Mouse (Mus musculus): ENCODE measurements at regions not wholly inside any gene's neighbourhood (a gene's known extent, or its start where the extent isn't known, plus 50 kb on each side); places are given as distances from the start of the nearest gene placed in this dataset.

- no peak for DNase-seq (ENCODE audit: low read depth, low spot score)
These were observed 397.3 kb upstream of the Zeb2 start for GRCm38 (mm10) chr2:45514290-45515180.

- DNase-seq (ENCODE audit: low read depth, low spot score), result no peak
These were observed 395.7 kb upstream of the Zeb2 start for GRCm38 (mm10) chr2:45512852-45513251.

- no peak for DNase-seq (ENCODE audit: low read depth, low spot score)
These were observed 394.6 kb upstream of the Zeb2 start for GRCm38 (mm10) chr2:45511791-45512190.

GRCm38 (mm10) chr2:45504468-45504867, 387.3 kb upstream of the Zeb2 start:
- DNase-seq (ENCODE audit: low read depth, low spot score), result no peak

- DNase-seq (ENCODE audit: low read depth, low spot score), result no peak
These were observed 376.5 kb upstream of the Zeb2 start for GRCm38 (mm10) chr2:45493656-45494055.

- no peak for DNase-seq (ENCODE audit: low read depth, low spot score)
These were observed 369.3 kb upstream of the Zeb2 start for GRCm38 (mm10) chr2:45486530-45486929.

- DNase-seq (ENCODE audit: low read depth, low spot score), result no peak
These were observed 368.3 kb upstream of the Zeb2 start for GRCm38 (mm10) chr2:45485477-45485876.

GRCm38 (mm10) chr2:45480671-45481070, 363.5 kb upstream of the Zeb2 start:
- no peak for DNase-seq (ENCODE audit: low read depth, low spot score)

GRCm38 (mm10) chr2:45475996-45476395, 358.8 kb upstream of the Zeb2 start:
- DNase-seq (ENCODE audit: low read depth, low spot score), result no peak

GRCm38 (mm10) chr2:45464306-45464705, 347.1 kb upstream of the Zeb2 start:
- DNase-seq (ENCODE audit: low read depth, low spot score), result no peak

GRCm38 (mm10) chr2:45459410-45459809, 342.2 kb upstream of the Zeb2 start:
- no peak for DNase-seq (ENCODE audit: low read depth, low spot score)

GRCm38 (mm10) chr2:45454811-45455210, 337.6 kb upstream of the Zeb2 start:
- no peak for DNase-seq (ENCODE audit: low read depth, low spot score)

GRCm38 (mm10) chr2:45439146-45439545, 322.0 kb upstream of the Zeb2 start:
- no peak for DNase-seq (ENCODE audit: low read depth, low spot score)

- no peak for DNase-seq (ENCODE audit: low read depth, low spot score)
These were observed 321.5 kb upstream of the Zeb2 start for GRCm38 (mm10) chr2:45438739-45439138.

GRCm38 (mm10) chr2:45435261-45435980, 318.2 kb upstream of the Zeb2 start:
- no peak for DNase-seq (ENCODE audit: low read depth, low spot score)

- DNase-seq (ENCODE audit: low read depth, low spot score), result no peak
These were observed 317.6 kb upstream of the Zeb2 start for GRCm38 (mm10) chr2:45434789-45435188.

GRCm38 (mm10) chr2:45434169-45434568, 317.0 kb upstream of the Zeb2 start:
- DNase-seq (ENCODE audit: low read depth, low spot score), result no peak

GRCm38 (mm10) chr2:45431366-45431765, 314.2 kb upstream of the Zeb2 start:
- DNase-seq (ENCODE audit: low read depth, low spot score), result no peak

GRCm38 (mm10) chr2:45421774-45422173, 304.6 kb upstream of the Zeb2 start:
- DNase-seq (ENCODE audit: low read depth, low spot score), result no peak

GRCm38 (mm10) chr2:45408136-45408535, 290.9 kb upstream of the Zeb2 start:
- DNase-seq (ENCODE audit: low read depth, low spot score), result no peak

GRCm38 (mm10) chr2:45389902-45390492, 272.8 kb upstream of the Zeb2 start:
- DNase-seq (ENCODE audit: low read depth, low spot score), result no peak

GRCm38 (mm10) chr2:45371268-45371667, 254.1 kb upstream of the Zeb2 start:
- no peak for DNase-seq (ENCODE audit: low read depth, low spot score)

- no peak for DNase-seq (ENCODE audit: low read depth, low spot score)
These were observed 253.4 kb upstream of the Zeb2 start for GRCm38 (mm10) chr2:45370615-45370968.
